8 mouse cellular contexts compared by ENCODE assay signal in the genomic region with DNA sequence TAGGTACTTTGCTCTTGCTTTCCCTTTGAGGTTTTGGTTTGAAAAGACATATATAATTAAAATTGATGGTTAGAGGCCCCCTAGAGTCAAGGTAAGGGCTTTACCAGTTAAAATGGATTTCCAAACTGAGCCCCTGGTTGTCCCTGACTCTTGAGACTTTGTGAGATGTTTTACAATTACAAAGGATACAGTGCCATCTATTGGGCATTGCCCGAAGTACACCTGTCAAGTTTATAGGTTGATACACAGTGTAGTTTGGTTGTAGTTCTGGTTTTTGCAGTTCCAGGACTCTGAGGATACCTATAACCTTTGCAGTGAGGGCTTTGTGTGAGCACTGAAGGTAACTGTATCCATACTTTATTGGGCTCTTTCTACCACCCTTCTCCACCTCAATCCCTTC. TPM values are rescaled to one million over a fixed set of nuclear protein-coding genes. Genes with fewer than 3 reads are reported as not detected.
DNase-seq lines count a peak whose midpoint lies in the region; TF ChIP-seq lines count a peak whose summit lies in the region.
"Had no signal": no experiment of that assay in that cellular context is flagged by ENCODE, and none has a peak within 500 bp of the region (broad histone marks: within the 10 kb centered on the region; RNA-seq: fewer than 3 reads in every experiment).

No protein-coding gene starts in this region.

- H3K27ac ChIP-seq in CH12.LX (ENCODE audit: insufficient read depth, low read depth): no peak overlapping the region
- no peak overlapping the region for H3K27ac ChIP-seq in cerebellum, adult 2 months (ENCODE audit: insufficient read depth, low read length)
- H3K27ac ChIP-seq: neural tube, embryonic 12.5 days had no signal

- H3K9ac ChIP-seq in CH12.LX (ENCODE audit: insufficient read depth, low read depth): no peak overlapping the region
- H3K9ac ChIP-seq: neural tube, embryonic 12.5 days had no signal

- TF ChIP-seq EP300 in CH12.LX (IDR thresholded peaks at IDR 0.05; ENCODE audit: low read length): no peak

- peaks cover 1 to 19% of the 10 kb centered on the region in 2 experiments for H3K36me3 ChIP-seq in CH12.LX (replicated peaks in 1 of 2; ENCODE audit: control insufficient read depth in 1 of 2, insufficient read depth in 1 of 2, low read length in 1 of 2)

- H3K4me1 ChIP-seq in CH12.LX (ENCODE audit: control insufficient read depth in 1 of 2, insufficient read depth in 2 of 2): peaks cover 0 to 57% of the 10 kb centered on the region in 2 experiments; a peak in 2 of 4 replicates
- peaks cover 4% of the 10 kb centered on the region; the same call in 1 of the 2 replicates for H3K4me1 ChIP-seq in cerebellum, adult 2 months (ENCODE audit: control insufficient read depth, insufficient read depth, low read length)
- H3K4me1 ChIP-seq: neural tube, embryonic 12.5 days had no signal

- in situ Hi-C loops in CH12.LX (cut with MboI; ENCODE audit: low pct_ligation_motif_present, low pct_unique_long_range_greater_than_20kb, low sequenced_read_pairs): no loop called here

- peak; percentile 81 to 87 for DNase-seq in B cell, adult 2 months
- DNase-seq in CH12.LX (ENCODE audit: extremely low read depth): peak; percentile 76
- DNase-seq in cerebellum, adult 2 months: peak; percentile 45 to 49
- peak; percentile 32 to 75 for DNase-seq in frontal cortex, postnatal 36 days (ENCODE audit: low spot score in 2 of 2)
- DNase-seq in kidney, postnatal 10 days: peak; percentile 87
- peak; percentile 33 to 63 for DNase-seq in lung, adult 18-20 months
- DNase-seq in right cerebral cortex, postnatal 25 days: peak; percentile 9

- no peak overlapping the region for H3K4me2 ChIP-seq in CH12.LX (ENCODE audit: insufficient read depth, low read depth, poor library complexity, severe bottlenecking)
- H3K4me2 ChIP-seq: neural tube, embryonic 12.5 days had no signal

- no peaks in the 10 kb centered on the region for H3K27me3 ChIP-seq in CH12.LX (replicated peaks)
- no peaks in the 10 kb centered on the region for H3K27me3 ChIP-seq in cerebellum, adult 2 months (ENCODE audit: control insufficient read depth, insufficient read depth, low read length)
- H3K27me3 ChIP-seq: neural tube, embryonic 12.5 days had no signal

- TF ChIP-seq CTCF in CH12.LX (conservative IDR thresholded peaks at IDR 0.05 in 1 of 2, IDR thresholded peaks at IDR 0.05 in 1 of 2; ENCODE audit: low read depth in 2 of 2, low read length in 2 of 2): peak; percentile 58 to 80
- peak; percentile 23; the same call in 1 of the 2 replicates for TF ChIP-seq CTCF in cerebellum, adult 2 months (IDR thresholded peaks at IDR 0.05; ENCODE audit: borderline replicate concordance, insufficient read depth, low read depth, low read length)

- 5% methylated on average over 1 of the region's 1 CpGs for WGBS in cerebellum, adult 2 months

- dilution Hi-C loops in CH12.LX (cut with MboI; ENCODE audit: extremely low pct_ligation_motif_present, extremely low pct_unique_long_range_greater_than_20kb, low sequenced_read_pairs): no loop called here

- TF ChIP-seq POLR2A in CH12.LX (IDR thresholded peaks at IDR 0.05; ENCODE audit: low read depth, low read length): no peak
- TF ChIP-seq POLR2A in cerebellum, adult 2 months (IDR thresholded peaks at IDR 0.05; ENCODE audit: borderline replicate concordance, insufficient read depth, low read length): no peak

- peak; percentile 77 for TF ChIP-seq RAD21 in CH12.LX (IDR thresholded peaks at IDR 0.05; ENCODE audit: low read depth, low read length)

- H3K9me3 ChIP-seq in CH12.LX (replicated peaks; ENCODE audit: low read length): no peaks in the 10 kb centered on the region
- H3K9me3 ChIP-seq: neural tube, embryonic 12.5 days had no signal

- peaks cover 56% of the 10 kb centered on the region for H3K79me2 ChIP-seq in CH12.LX (replicated peaks; ENCODE audit: control insufficient read depth, extremely low read depth, insufficient read depth, poor library complexity, severe bottlenecking)

- H3K4me3 ChIP-seq in CH12.LX (replicated peaks in 1 of 3; ENCODE audit: low read depth in 2 of 3, low read length in 2 of 3, poor library complexity in 1 of 3): no peak overlapping the region
- H3K4me3 ChIP-seq in cerebellum, adult 2 months (replicated peaks; ENCODE audit: insufficient read depth, low read depth, low read length): no peak overlapping the region
- H3K4me3 ChIP-seq: neural tube, embryonic 12.5 days had no signal

TF ChIP-seq in CH12.LX, 34 proteins besides CTCF, POLR2A, EP300 and RAD21:
- peak; percentile 35 for TF ChIP-seq SMC3 (IDR thresholded peaks at IDR 0.05; ENCODE audit: low read depth, low read length)
- TF ChIP-seq ZKSCAN1 (IDR thresholded peaks at IDR 0.05; ENCODE audit: borderline replicate concordance, low read depth, low read length): no peak

RNA-seq across cellular contexts. Expression of gene Pogz, which starts 12.0 kb away (rescaled TPM):
- total RNA-seq in CH12.LX (2012; rRNA removed): 9.5 and 10.1 TPM in 2 replicates
- 6.7 and 7.7 TPM in 2 replicates for total RNA-seq in CH12.LX (2014; rRNA removed)
- polyA plus RNA-seq in CH12.LX (2012; ENCODE audit: insufficient read length, low read depth): 23.4 and 23.6 TPM in 2 replicates
- 45.3 and 46.2 TPM in 2 replicates for polyA plus RNA-seq in cerebellum, adult 2 months (2012; rRNA removed)

RNA-seq across cellular contexts. Expression of gene Psmb4, which starts 37.4 kb away (rescaled TPM):
- total RNA-seq in CH12.LX (2012; rRNA removed): 554 and 695 TPM in 2 replicates
- 798 and 801 TPM in 2 replicates for total RNA-seq in CH12.LX (2014; rRNA removed)
- 435 and 481 TPM in 2 replicates for polyA plus RNA-seq in CH12.LX (2012; ENCODE audit: insufficient read length, low read depth)
- 298 and 301 TPM in 2 replicates for polyA plus RNA-seq in cerebellum, adult 2 months (2012; rRNA removed)

Comparison
In these comparisons a context has a peak if more than half of its experiments do, and no peak if none do; other contexts are left out.
1. DNase-seq: peak in every context shown above with its lines; median percentile 87 in kidney, postnatal 10 days; 84 in B cell, adult 2 months; 76 in CH12.LX; 54 in frontal cortex, postnatal 36 days; 48 in lung, adult 18-20 months; 47 in cerebellum, adult 2 months; 9 in right cerebral cortex, postnatal 25 days.